9 mouse cellular contexts compared by ENCODE assay signal in the genomic region with DNA sequence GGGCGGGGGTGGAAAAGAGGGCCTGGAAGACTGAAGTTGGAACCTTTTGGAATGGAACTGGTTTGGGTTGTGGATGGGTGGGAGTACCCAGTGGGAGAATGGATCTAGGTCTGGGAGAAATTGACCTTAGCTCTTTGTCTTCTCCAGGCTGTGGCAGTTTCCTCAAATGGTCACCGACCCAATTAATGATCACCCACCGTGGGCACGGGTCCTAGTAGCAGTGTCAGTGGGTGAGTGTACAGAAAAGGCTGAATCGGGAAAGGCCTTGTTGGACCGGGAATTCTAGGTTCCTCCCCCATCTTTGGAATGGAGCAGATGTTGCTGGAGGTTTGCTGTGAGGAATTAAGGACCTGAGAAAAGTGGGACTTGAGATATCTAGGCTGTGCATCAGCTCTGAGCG. TPM values are rescaled to one million over a fixed set of nuclear protein-coding genes. Genes with fewer than 3 reads are reported as not detected.
A peak's percentile ranks its signal among the peaks of the same experiment; 100 is the strongest.
DNase-seq lines count a peak whose midpoint lies in the region; ATAC-seq and TF ChIP-seq lines count a peak whose summit lies in the region.
"Had no signal": no experiment of that assay in that cellular context is flagged by ENCODE, and none has a peak within 500 bp of the region (broad histone marks: within the 10 kb centered on the region; RNA-seq: fewer than 3 reads in every experiment).

No protein-coding gene starts in this region.

- no peak for TF ChIP-seq EP300 in lung, postnatal 0 days (IDR thresholded peaks at IDR 0.05)

- WGBS in lung, postnatal 0 days: 63% methylated on average over 7 of the region's 7 CpGs
- WGBS in limb, embryonic 11.5 days: 68% methylated on average over 7 of the region's 7 CpGs
- 63% methylated on average over 7 of the region's 7 CpGs for WGBS in small intestine, adult 2 months

- TF ChIP-seq CTCF in lung, postnatal 0 days (IDR thresholded peaks at IDR 0.05): no peak
- no peak for TF ChIP-seq CTCF in small intestine, adult 2 months (IDR thresholded peaks at IDR 0.05; ENCODE audit: extremely low read depth, insufficient read length, insufficient replicate concordance, low read depth, low read length)

- TF ChIP-seq POLR2A in small intestine, adult 2 months (IDR thresholded peaks at IDR 0.05; ENCODE audit: low read depth, low read length): no peak

- H3K4me2 ChIP-seq in lung, postnatal 0 days (replicated peaks; ENCODE audit: low read depth, low read length): peak overlapping the region; percentile 68
- H3K4me2 ChIP-seq in limb, embryonic 11.5 days (ENCODE audit: low read depth, severe bottlenecking): peak overlapping the region; percentile 62

- DNase-seq in lung, postnatal 0 days (ENCODE audit: low spot score): no peak
- DNase-seq in lung, postnatal 36 days: no peak
- DNase-seq in limb, embryonic 11.5 days (ENCODE audit: low spot score): no peak
- no peak for DNase-seq in layer of hippocampus, postnatal 25 days (ENCODE audit: extremely low spot score in 1 of 2, low spot score in 1 of 2)
- no peak for DNase-seq in yolk sac, embryonic 10.5 days (ENCODE audit: low spot score)

- ATAC-seq in erythroblast, adult 5-6 weeks (replicated peaks; ENCODE audit: low FRiP score, poor library complexity, severe bottlenecking): no peak
- ATAC-seq in lung, postnatal 0 days: no peak
- no peak for ATAC-seq in limb, embryonic 11.5 days (ENCODE audit: insufficient number of reproducible peaks, low FRiP score, low TSS enrichment, low read depth)

- peak overlapping the region; percentile 69 for H3K4me3 ChIP-seq in erythroblast, embryonic 14.5 days (replicated peaks)
- H3K4me3 ChIP-seq in lung, postnatal 0 days (ENCODE audit: low read depth, low read length): peak overlapping the region; percentile 40
- H3K4me3 ChIP-seq in limb, embryonic 11.5 days (ENCODE audit: low read depth, low read length): peak overlapping the region; percentile 36
- H3K4me3 ChIP-seq in small intestine, adult 2 months (ENCODE audit: low read depth, low read length): peak overlapping the region; percentile 60

- peaks cover 44% of the 10 kb centered on the region for H3K36me3 ChIP-seq in erythroblast, embryonic 14.5 days (ENCODE audit: control insufficient read depth)
- H3K36me3 ChIP-seq in lung, postnatal 0 days (ENCODE audit: insufficient read depth, low read length): peaks cover 13% of the 10 kb centered on the region
- H3K36me3 ChIP-seq in limb, embryonic 11.5 days (ENCODE audit: control insufficient read depth, insufficient read depth, low read length): peaks cover 3% of the 10 kb centered on the region; the same call in 1 of the 2 replicates
- peaks cover 25% of the 10 kb centered on the region for H3K36me3 ChIP-seq in small intestine, adult 2 months (ENCODE audit: control insufficient read depth, insufficient read depth, low read length)

- peaks cover 3% of the 10 kb centered on the region for H3K9me3 ChIP-seq in erythroblast, embryonic 14.5 days (ENCODE audit: control insufficient read depth, low read length)
- H3K9me3 ChIP-seq in lung, postnatal 0 days (ENCODE audit: low read length): no peaks in the 10 kb centered on the region
- H3K9me3 ChIP-seq in limb, embryonic 11.5 days (ENCODE audit: control insufficient read depth, low read length): no peaks in the 10 kb centered on the region

- peak overlapping the region; percentile 43 for H3K9ac ChIP-seq in lung, postnatal 0 days (replicated peaks; ENCODE audit: low read depth)
- peak overlapping the region; percentile 61 for H3K9ac ChIP-seq in limb, embryonic 11.5 days (ENCODE audit: low read length)

- peaks cover 74% of the 10 kb centered on the region for H3K4me1 ChIP-seq in erythroblast, embryonic 14.5 days (ENCODE audit: control insufficient read depth)
- H3K4me1 ChIP-seq in lung, postnatal 0 days (ENCODE audit: insufficient read depth, low read depth, low read length): no peaks in the 10 kb centered on the region
- peaks cover 4% of the 10 kb centered on the region for H3K4me1 ChIP-seq in limb, embryonic 11.5 days (ENCODE audit: control insufficient read depth, insufficient read depth, low read length)
- H3K4me1 ChIP-seq in small intestine, adult 2 months (ENCODE audit: control insufficient read depth, insufficient read depth, insufficient read length, low read length): peaks cover 34% of the 10 kb centered on the region

- H3K27me3 ChIP-seq in erythroblast, embryonic 14.5 days (ENCODE audit: control insufficient read depth): no peaks in the 10 kb centered on the region
- H3K27me3 ChIP-seq in lung, postnatal 0 days (replicated peaks; ENCODE audit: insufficient read depth, low read length): no peaks in the 10 kb centered on the region
- H3K27me3 ChIP-seq in limb, embryonic 11.5 days (ENCODE audit: control insufficient read depth, insufficient read depth, low read length): no peaks in the 10 kb centered on the region
- no peaks in the 10 kb centered on the region for H3K27me3 ChIP-seq in small intestine, adult 2 months (ENCODE audit: control insufficient read depth, insufficient read depth, low read length)

- H3K27ac ChIP-seq in lung, postnatal 0 days (ENCODE audit: low read length): no peak overlapping the region
- no peak overlapping the region; the same call in 1 of the 2 replicates for H3K27ac ChIP-seq in limb, embryonic 11.5 days (replicated peaks; ENCODE audit: low read depth, low read length)
- H3K27ac ChIP-seq in small intestine, adult 2 months (ENCODE audit: insufficient read depth, low read depth, low read length): peak overlapping the region; percentile 0; the same call in 1 of the 2 replicates

RNA-seq across cellular contexts. Expression of gene Tlcd2, which starts 6.9 kb away (rescaled TPM):
- 0.15 and 0.41 TPM in 2 replicates for polyA plus RNA-seq in erythroblast, embryonic 14.5 days (2012)
- total RNA-seq in erythroblast, adult 5-6 weeks (2015; ENCODE audit: low replicate concordance): 1.5 and 3.7 TPM in 2 replicates
- 1.3 and 5.5 TPM in 2 replicates for total RNA-seq in erythroblast, adult 5-6 weeks (2017; ENCODE audit: low replicate concordance)
- 6.1 and 8.7 TPM in 2 replicates for polyA plus RNA-seq in lung, postnatal 0 days (2015; fragmentation: Nextera tagmentation; extraction: Ambion mirVana)
- 10.4 and 11.3 TPM in 2 replicates for polyA plus RNA-seq in limb, embryonic 11.5 days (2014; fragmentation: Nextera tagmentation; extraction: Ambion mirVana)
- 27.9 and 78.8 TPM in 2 replicates for polyA plus RNA-seq in small intestine, adult 2 months (2012; rRNA removed)
- total RNA-seq in layer of hippocampus, postnatal 25 days (2021): under 1 TPM; 0.59 to 0.87 TPM

RNA-seq across cellular contexts. Expression of gene Wdr81, which starts 13.9 kb away (rescaled TPM):
- 11.2 and 11.7 TPM in 2 replicates for polyA plus RNA-seq in erythroblast, embryonic 14.5 days (2012)
- total RNA-seq in erythroblast, adult 5-6 weeks (2015; ENCODE audit: low replicate concordance): 22.6 and 24.8 TPM in 2 replicates
- 27.3 and 28.2 TPM in 2 replicates for total RNA-seq in erythroblast, adult 5-6 weeks (2017; ENCODE audit: low replicate concordance)
- polyA plus RNA-seq in lung, postnatal 0 days (2015; fragmentation: Nextera tagmentation; extraction: Ambion mirVana): 5.9 and 7.2 TPM in 2 replicates
- polyA plus RNA-seq in limb, embryonic 11.5 days (2014; fragmentation: Nextera tagmentation; extraction: Ambion mirVana): 3.3 and 3.4 TPM in 2 replicates
- 8.3 and 18.3 TPM in 2 replicates for polyA plus RNA-seq in small intestine, adult 2 months (2012; rRNA removed)
- 10 to 100 TPM; 21.9 to 22.7 TPM for total RNA-seq in layer of hippocampus, postnatal 25 days (2021)

RNA-seq across cellular contexts. Expression of gene Prpf8, which starts 18.2 kb away (rescaled TPM):
- 2.2 and 4.5 TPM in 2 replicates for polyA plus RNA-seq in erythroblast, embryonic 14.5 days (2012)
- total RNA-seq in erythroblast, adult 5-6 weeks (2015; ENCODE audit: low replicate concordance): 42.3 and 43.5 TPM in 2 replicates
- total RNA-seq in erythroblast, adult 5-6 weeks (2017; ENCODE audit: low replicate concordance): 26.5 and 27.0 TPM in 2 replicates
- polyA plus RNA-seq in lung, postnatal 0 days (2015; fragmentation: Nextera tagmentation; extraction: Ambion mirVana): 19.7 and 22.5 TPM in 2 replicates
- polyA plus RNA-seq in limb, embryonic 11.5 days (2014; fragmentation: Nextera tagmentation; extraction: Ambion mirVana): 111 and 123 TPM in 2 replicates
- polyA plus RNA-seq in small intestine, adult 2 months (2012; rRNA removed): 23.4 and 44.2 TPM in 2 replicates
- total RNA-seq in layer of hippocampus, postnatal 25 days (2021): 100 to 1,000 TPM; 125 to 129 TPM

RNA-seq across cellular contexts. Expression of gene Serpinf2, which starts 29.0 kb away (rescaled TPM):
- polyA plus RNA-seq in erythroblast, embryonic 14.5 days (2012): 0.36 and 0.42 TPM in 2 replicates
- 4.6 TPM in 1 of 2 replicates, not detected in the other for total RNA-seq in erythroblast, adult 5-6 weeks (2015; ENCODE audit: low replicate concordance)
- 0.70 and 0.94 TPM in 2 replicates for total RNA-seq in erythroblast, adult 5-6 weeks (2017; ENCODE audit: low replicate concordance)
- polyA plus RNA-seq in lung, postnatal 0 days (2015; fragmentation: Nextera tagmentation; extraction: Ambion mirVana): 0.14 and 0.19 TPM in 2 replicates
- 0.52 TPM in 1 of 2 replicates, not detected in the other for polyA plus RNA-seq in limb, embryonic 11.5 days (2014; fragmentation: Nextera tagmentation; extraction: Ambion mirVana)
- 2.0 and 4.3 TPM in 2 replicates for polyA plus RNA-seq in small intestine, adult 2 months (2012; rRNA removed)
- total RNA-seq in layer of hippocampus, postnatal 25 days (2021): under 1 TPM; 0.39 to 0.59 TPM
- total RNA-seq: megakaryocyte-erythroid progenitor cell, adult 5-6 weeks had no signal

RNA-seq across cellular contexts. Expression of gene Rilp, which starts 41.5 kb away (rescaled TPM):
- polyA plus RNA-seq in erythroblast, embryonic 14.5 days (2012): 0.10 TPM in 1 of 2 replicates, not detected in the other
- not detected in 2 replicates for total RNA-seq in erythroblast, adult 5-6 weeks (2015; ENCODE audit: low replicate concordance)
- total RNA-seq in erythroblast, adult 5-6 weeks (2017; ENCODE audit: low replicate concordance): not detected in 2 replicates
- polyA plus RNA-seq in lung, postnatal 0 days (2015; fragmentation: Nextera tagmentation; extraction: Ambion mirVana): 12.4 and 15.7 TPM in 2 replicates
- 0.50 and 0.59 TPM in 2 replicates for polyA plus RNA-seq in limb, embryonic 11.5 days (2014; fragmentation: Nextera tagmentation; extraction: Ambion mirVana)
- 8.0 and 15.0 TPM in 2 replicates for polyA plus RNA-seq in small intestine, adult 2 months (2012; rRNA removed)
- total RNA-seq in layer of hippocampus, postnatal 25 days (2021): 1 to 10 TPM; 1.7 to 3.1 TPM
